Mouse (Mus musculus) liver, postnatal 0 days (tissue): ENCODE measurements around the gene Nf2. TPM values are rescaled to one million over a fixed set of nuclear protein-coding genes. Genes with fewer than 3 reads are reported as not detected.
A peak's percentile ranks its signal among the peaks of the same experiment; 100 is the strongest.

ENCODE experiments used
- ATAC-seq: fragments of 200-750 bp; cut with Nextera tagmentation; 2 replicates; pipeline ENCODE4 v1.8.0; 2017; ENCODE audit warnings: mild to moderate bottlenecking, moderate library complexity
- DNase-seq: peaks from one replicate; pipeline ENCODE4 v3.0.0-alpha.2; 2016
- H3K27ac ChIP-seq: fragments of 300-500 bp; sonication (generic); 2 replicates; pipeline ENCODE4 v1.5.1; 2014; ENCODE audit warnings: antibody characterized with exemption, moderate library complexity, mild to moderate bottlenecking, low read depth
- H3K27me3 ChIP-seq: fragments of 300-500 bp; sonication (generic); 2 replicates; pipeline ENCODE4 v1.6.1; 2014; ENCODE audit warnings: low read length, control low read depth, mixed read lengths; ENCODE audit not compliant: insufficient read depth
- H3K36me3 ChIP-seq: fragments of 300-500 bp; sonication (generic); replicated peaks from 2 replicates; pipeline ENCODE4 v1.6.1; 2014; ENCODE audit warnings: mild to moderate bottlenecking, control low read depth, low read length, moderate library complexity, mixed read lengths; ENCODE audit not compliant: insufficient read depth
- H3K4me1 ChIP-seq: fragments of 300-500 bp; sonication (generic); 2 replicates; pipeline ENCODE4 v1.6.1; 2014; ENCODE audit warnings: antibody characterized with exemption, mild to moderate bottlenecking, control low read depth; ENCODE audit not compliant: insufficient read depth
- H3K4me2 ChIP-seq: fragments of 300-500 bp; sonication (generic); 2 replicates; pipeline ENCODE4 v1.6.1; 2014; ENCODE audit warnings: low read depth, mild to moderate bottlenecking, low read length, moderate library complexity, mixed read lengths
- H3K4me3 ChIP-seq: fragments of 300-500 bp; sonication (generic); 2 replicates; pipeline ENCODE4 v1.5.1; 2014; ENCODE audit warnings: low read depth, low read length
- H3K9ac ChIP-seq: fragments of 300-500 bp; sonication (generic); replicated peaks from 2 replicates; pipeline ENCODE4 v1.6.1; 2014; ENCODE audit warnings: mild to moderate bottlenecking, moderate library complexity
- H3K9me3 ChIP-seq: fragments of 300-500 bp; sonication (generic); 2 replicates; pipeline ENCODE4 v1.6.1; 2016; ENCODE audit warnings: mild to moderate bottlenecking, control low read depth, low read length, mixed read lengths
- CTCF ChIP-seq: sonication (generic); IDR thresholded peaks from 2 replicates; pipeline ENCODE4 v1.5.1; 2016; ENCODE audit warnings: antibody characterized with exemption, low read depth
- EP300 ChIP-seq: IDR thresholded peaks from 2 replicates; pipeline ENCODE4 v1.6.1; 2016; ENCODE audit warnings: antibody characterized with exemption, low read depth, mild to moderate bottlenecking
- WGBS: fragments of 180-500 bp; shearing (Covaris S2); extraction: QIAGEN DNeasy Blood & Tissue Kit; methylation state at CpG from one replicate; pipeline ENCODE4 v1.1.7; 2014; ENCODE audit not compliant: insufficient replicate concordance; 5-methylcytosine and 5-hydroxymethylcytosine counted together
- polyA plus RNA-seq: library from polyadenylated mRNA; unstranded; fragments of >200 nt; fragmentation: Nextera tagmentation; extraction: Ambion mirVana; gene quantifications from 2 replicates; pipeline ENCODE4 v1.2.1, GENCODE M21; 2015

Gene Nf2
- polyA plus RNA-seq, 1 experiment from 2014 or later, result 7.9 TPM

DNA sequence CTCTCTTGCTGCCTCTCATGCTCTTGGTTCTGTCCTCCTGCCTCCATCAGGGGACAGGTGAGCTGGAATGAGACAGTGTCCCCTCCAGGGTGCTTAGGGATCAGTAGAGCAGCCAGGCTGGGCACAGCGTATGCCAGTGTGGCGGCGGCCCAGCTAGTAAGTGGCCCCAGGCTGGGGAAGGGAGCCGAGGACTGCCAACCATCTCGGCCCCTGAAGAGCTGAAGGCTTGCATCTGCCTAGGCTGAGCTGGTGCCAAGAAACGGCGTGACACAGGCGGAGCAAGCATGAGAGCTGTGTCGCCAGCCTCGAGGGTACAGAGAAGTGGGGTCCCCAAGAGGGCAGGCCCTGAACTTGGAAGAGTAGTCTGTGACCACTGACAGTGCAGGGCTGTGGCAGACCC is 111.7 kb downstream of the Nf2 start:
- DNase-seq (no peak), ATAC-seq (no peak)
- Histone ChIP-seq H3K27me3 (no peaks in the 10 kb centered on the region), H3K4me3 (no peak overlapping the region), H3K4me2 (no peak overlapping the region), H3K4me1 (peaks cover 6% of the 10 kb centered on the region; the same call in 1 of the 2 replicates), H3K27ac (no peak overlapping the region), H3K9ac (no peak overlapping the region), H3K36me3 (no peaks in the 10 kb centered on the region), H3K9me3 (no peaks in the 10 kb centered on the region)
- TF ChIP-seq EP300, result no peak
- TF ChIP-seq CTCF, result no peak
- 82% methylated on average over 10 of the region's 10 CpGs for WGBS

DNA sequence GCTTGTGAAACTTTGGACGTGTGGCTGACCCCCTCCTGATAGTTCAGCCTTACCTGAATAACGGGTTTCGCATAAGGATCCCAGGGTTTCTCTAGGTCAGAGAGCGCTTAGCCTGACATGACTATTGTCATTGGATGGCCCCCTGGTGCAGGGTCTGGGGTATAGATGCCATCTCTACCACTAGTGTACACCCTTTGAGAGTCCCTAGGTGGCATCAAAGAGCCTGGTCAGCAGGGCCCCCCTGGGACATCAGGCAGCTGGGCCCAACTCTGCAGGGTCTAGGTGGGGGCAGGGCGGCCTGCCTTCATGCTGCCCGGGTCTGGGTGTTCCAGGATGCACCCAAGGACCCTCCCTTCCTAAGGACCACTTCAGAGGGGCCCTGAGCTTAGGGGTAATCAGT is 113.0 kb downstream of the Nf2 start:
- TF ChIP-seq EP300 (no peak), CTCF (0 out of 2 replicates have a peak, but pooled peaks have one; percentile 5)
- H3K4me1 ChIP-seq, result peaks cover 6% of the 10 kb centered on the region; the same call in 1 of the 2 replicates
- no peak for ATAC-seq
- DNase-seq, result no peak
- no peak overlapping the region for H3K27ac ChIP-seq
- 80% methylated on average over 6 of the region's 6 CpGs for WGBS
- H3K9me3 ChIP-seq, result no peaks in the 10 kb centered on the region
- H3K36me3 ChIP-seq, result no peaks in the 10 kb centered on the region
- H3K27me3 ChIP-seq, result no peaks in the 10 kb centered on the region
- no peak overlapping the region for H3K4me2 ChIP-seq
- no peak overlapping the region for H3K9ac ChIP-seq
- H3K4me3 ChIP-seq, result no peak overlapping the region

DNA sequence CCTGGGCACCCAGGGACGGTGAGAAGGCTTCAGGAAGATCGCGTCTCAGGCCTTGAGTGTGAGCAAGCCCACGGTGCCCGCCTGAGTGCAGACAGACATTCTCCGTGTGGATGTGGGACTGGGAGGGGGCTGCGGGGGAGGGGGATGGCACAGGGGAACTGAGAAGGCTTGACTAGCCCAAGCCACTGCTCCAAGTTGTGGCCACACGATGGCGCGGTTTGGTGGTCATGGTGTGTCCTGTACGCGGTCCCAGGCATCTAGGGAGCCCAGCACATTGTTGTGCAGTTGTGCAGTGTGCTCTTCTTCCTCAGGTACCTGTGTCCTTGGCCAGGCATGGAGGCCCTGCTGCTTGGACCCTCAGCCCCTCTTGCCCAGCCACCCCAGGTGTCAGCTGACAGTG is 115.2 kb downstream of the Nf2 start:
- Histone ChIP-seq H3K9ac (no peak overlapping the region), H3K4me2 (no peak overlapping the region), H3K27ac (no peak overlapping the region), H3K4me1 (no peaks in the 10 kb centered on the region), H3K9me3 (no peaks in the 10 kb centered on the region), H3K27me3 (no peaks in the 10 kb centered on the region), H3K4me3 (no peak overlapping the region), H3K36me3 (no peaks in the 10 kb centered on the region)
- ATAC-seq, result no peak
- no peak for DNase-seq
- WGBS, result 40% methylated on average over 12 of the region's 12 CpGs
- TF ChIP-seq EP300 (no peak), CTCF (peak; percentile 30; the same call in 1 of the 2 replicates)

DNA sequence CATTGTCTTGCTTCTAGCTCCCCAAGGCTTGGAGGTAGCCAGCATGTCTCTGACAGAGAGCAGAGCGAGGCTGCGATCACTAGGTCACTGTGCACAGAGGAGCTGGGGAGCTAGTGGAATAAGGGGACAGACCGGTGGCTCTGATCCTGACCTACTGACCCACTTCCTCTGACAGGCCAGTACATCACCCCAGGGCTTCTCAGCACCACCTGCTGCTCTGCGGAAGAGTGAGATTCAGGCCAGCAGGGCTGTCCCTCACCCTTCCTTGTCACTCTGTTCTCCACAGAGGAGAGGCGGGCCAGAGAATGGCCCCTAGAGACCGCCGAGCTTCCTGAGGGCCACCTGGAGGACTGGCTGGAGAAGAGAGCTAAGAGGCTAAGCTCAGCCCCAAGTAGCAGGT is 117.6 kb downstream of the Nf2 start:
- Histone ChIP-seq H3K4me1 (no peaks in the 10 kb centered on the region), H3K9me3 (no peaks in the 10 kb centered on the region), H3K36me3 (no peaks in the 10 kb centered on the region), H3K4me2 (no peak overlapping the region), H3K9ac (no peak overlapping the region), H3K27me3 (no peaks in the 10 kb centered on the region), H3K4me3 (no peak overlapping the region), H3K27ac (no peak overlapping the region)
- DNase-seq (no peak), ATAC-seq (no peak)
- 77% methylated on average over 7 of the region's 7 CpGs for WGBS
- no peak for TF ChIP-seq EP300
- no peak for TF ChIP-seq CTCF

DNA sequence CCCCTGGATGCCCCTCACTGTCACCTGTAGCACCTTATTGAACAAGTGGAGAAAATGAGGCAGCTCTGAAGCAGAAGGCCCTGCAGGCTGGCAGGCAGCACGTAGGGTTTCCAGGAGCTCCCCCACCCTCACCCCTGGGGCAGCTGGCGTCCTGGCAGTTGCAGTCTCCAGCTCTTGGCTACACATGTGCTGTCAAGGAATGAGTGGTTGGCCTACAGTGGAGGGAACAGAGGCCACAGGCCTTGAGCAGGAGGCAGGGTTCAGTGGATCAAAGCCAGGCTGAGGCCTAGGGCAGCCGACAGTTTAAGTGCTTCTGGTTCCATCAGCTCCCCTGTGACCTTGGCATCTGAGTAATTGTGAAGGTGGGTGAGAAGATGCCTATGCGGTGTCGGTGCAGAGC is 118.4 kb downstream of the Nf2 start:
- no peak for ATAC-seq

DNA sequence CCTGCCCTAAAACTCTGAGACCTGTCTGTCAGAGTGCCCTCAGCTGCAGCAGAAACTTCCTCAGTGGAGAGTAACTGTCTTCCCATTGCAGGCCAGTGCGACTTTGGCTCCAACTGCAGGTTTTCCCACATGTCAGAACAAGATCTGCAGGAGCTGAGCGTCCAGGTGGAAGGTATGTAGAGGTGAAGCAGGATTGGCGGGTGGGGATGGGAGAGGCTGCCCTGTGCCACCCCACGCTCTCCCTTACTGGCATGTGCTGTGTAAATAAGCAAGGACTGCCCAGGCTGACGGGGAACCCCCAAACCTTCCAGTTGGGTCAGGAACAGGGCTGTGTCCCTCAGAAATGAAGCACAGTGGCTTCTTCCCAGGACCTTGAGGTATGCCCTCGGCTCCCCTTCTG is 119.2 kb downstream of the Nf2 start:
- H3K36me3 ChIP-seq, result no peaks in the 10 kb centered on the region
- DNase-seq (no peak), ATAC-seq (no peak)
- H3K9ac ChIP-seq, result no peak overlapping the region
- TF ChIP-seq CTCF (no peak), EP300 (no peak)
- no peak overlapping the region for H3K4me2 ChIP-seq
- WGBS, result 69% methylated on average over 6 of the region's 6 CpGs
- no peak overlapping the region for H3K4me3 ChIP-seq
- no peaks in the 10 kb centered on the region for H3K9me3 ChIP-seq
- no peaks in the 10 kb centered on the region for H3K27me3 ChIP-seq
- H3K4me1 ChIP-seq, result no peaks in the 10 kb centered on the region
- H3K27ac ChIP-seq, result no peak overlapping the region

More for the DNA sequence above, 118.4 kb downstream of the Nf2 start:
- Histone ChIP-seq H3K4me3 (no peak overlapping the region), H3K4me1 (no peaks in the 10 kb centered on the region), H3K27me3 (no peaks in the 10 kb centered on the region), H3K36me3 (no peaks in the 10 kb centered on the region), H3K27ac (no peak overlapping the region), H3K4me2 (no peak overlapping the region), H3K9me3 (no peaks in the 10 kb centered on the region), H3K9ac (no peak overlapping the region)
- TF ChIP-seq EP300, result no peak
- no peak for TF ChIP-seq CTCF
- no peak for DNase-seq
- WGBS, result 79% methylated on average over 5 of the region's 5 CpGs

DNA sequence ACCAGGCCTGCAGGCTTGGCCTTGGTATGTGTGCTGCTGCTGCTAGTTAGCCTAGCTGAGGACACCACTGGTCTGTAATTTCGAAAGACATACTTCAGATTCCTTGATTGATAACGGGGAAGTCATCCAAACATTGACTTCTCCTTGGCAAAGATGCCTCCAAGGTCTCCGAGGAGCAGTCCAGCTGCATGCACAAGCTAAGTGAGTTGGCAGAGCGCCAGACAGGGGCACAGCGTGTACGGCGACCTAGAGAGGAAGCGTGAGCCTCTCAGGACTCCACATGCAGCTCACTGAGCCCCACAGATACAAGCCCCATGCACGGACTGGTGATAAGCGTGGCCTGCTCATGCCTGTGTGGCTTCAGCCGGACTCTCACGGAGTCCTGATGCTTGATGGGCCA is 119.7 kb downstream of the Nf2 start:
- Histone ChIP-seq H3K9me3 (no peaks in the 10 kb centered on the region), H3K4me3 (no peak overlapping the region), H3K36me3 (no peaks in the 10 kb centered on the region), H3K27me3 (no peaks in the 10 kb centered on the region), H3K4me2 (no peak overlapping the region), H3K9ac (no peak overlapping the region), H3K27ac (no peak overlapping the region), H3K4me1 (no peaks in the 10 kb centered on the region)
- no peak for ATAC-seq
- DNase-seq, result peak; percentile 48
- TF ChIP-seq EP300 (no peak), CTCF (no peak)
- 30% methylated on average over 12 of the region's 12 CpGs for WGBS
